Comparison of ENCODE assay signal across 11 mouse cellular contexts in the genomic region with DNA sequence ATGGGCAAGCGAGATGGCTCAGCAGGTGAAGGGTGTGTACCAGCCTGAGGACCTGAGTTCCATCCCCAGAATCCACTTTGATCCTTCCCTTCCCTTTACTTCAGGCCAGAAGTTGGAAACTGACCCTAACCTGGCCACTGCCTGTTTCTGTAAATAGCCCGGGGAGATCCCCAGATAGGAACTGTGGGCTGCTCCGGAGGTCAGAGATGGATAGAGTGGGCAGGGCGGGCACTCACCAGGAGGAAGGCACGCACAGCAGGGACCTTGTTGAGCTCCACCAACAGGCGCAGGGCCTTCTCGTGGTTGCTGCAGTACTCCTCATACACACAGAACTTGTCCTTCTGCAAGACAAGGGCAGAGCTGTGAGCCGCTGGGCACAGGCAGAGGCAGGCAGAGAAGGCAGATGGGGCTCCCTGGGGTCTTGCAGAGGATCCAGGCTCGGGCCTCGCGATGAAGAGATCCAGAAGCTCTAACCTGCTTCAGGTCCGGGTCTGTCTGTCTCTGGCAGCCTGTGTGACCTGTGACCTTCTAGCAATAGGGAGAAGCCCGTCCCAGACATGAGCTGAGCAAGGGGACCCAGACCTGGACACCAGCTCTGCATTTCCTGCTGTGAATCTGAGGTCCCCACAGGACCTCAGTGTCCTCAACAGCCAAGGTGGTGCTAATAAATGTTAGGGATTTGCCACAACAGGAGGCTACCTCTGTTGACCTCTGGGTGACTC.
A peak's percentile ranks its signal among the peaks of the same experiment; 100 is the strongest.
DNase-seq lines count a peak whose midpoint lies in the region; ATAC-seq and TF ChIP-seq lines count a peak whose summit lies in the region.
"Had no signal": no experiment of that assay in that cellular context is flagged by ENCODE, and none has a peak within 500 bp of the region (broad histone marks: within the 10 kb centered on the region; RNA-seq: fewer than 3 reads in every experiment).

No protein-coding gene starts in this region.

- H3K4me1 ChIP-seq in heart, embryonic 12.5 days (replicated peaks), result peaks cover 14% of the 10 kb centered on the region
- peaks cover 23% of the 10 kb centered on the region for H3K4me1 ChIP-seq in bone marrow macrophage, adult 2 months (ENCODE audit: control insufficient read depth, insufficient read depth, low read length)
- H3K4me1 ChIP-seq in embryonic facial prominence, embryonic 10.5 days, result peaks cover 27% of the 10 kb centered on the region

- H3K9ac ChIP-seq in heart, embryonic 12.5 days, result no peak overlapping the region

- no peak for TF ChIP-seq POLR2A in bone marrow macrophage, adult 2 months (IDR thresholded peaks at IDR 0.05; ENCODE audit: borderline replicate concordance, low read depth, low read length)

- H3K4me2 ChIP-seq in heart, embryonic 12.5 days, result no peak overlapping the region

- H3K27me3 ChIP-seq in heart, embryonic 12.5 days (replicated peaks), result no peaks in the 10 kb centered on the region
- H3K27me3 ChIP-seq in embryonic facial prominence, embryonic 10.5 days (replicated peaks; ENCODE audit: low read depth, poor library complexity, severe bottlenecking), result no peaks in the 10 kb centered on the region

- H3K27ac ChIP-seq in heart, embryonic 12.5 days (ENCODE audit: poor library complexity, severe bottlenecking), result 0 out of 2 replicates have a peak overlapping the region, but pooled peaks have one; percentile 11
- H3K27ac ChIP-seq in layer of hippocampus, adult 2 months, result peak overlapping the region; percentile 80
- peak overlapping the region; percentile 71 for H3K27ac ChIP-seq in bone marrow macrophage, adult 2 months (ENCODE audit: insufficient read depth, low read depth, low read length)
- peak overlapping the region; percentile 52; the same call in 1 of the 2 replicates for H3K27ac ChIP-seq in embryonic facial prominence, embryonic 10.5 days (replicated peaks)

- no peaks in the 10 kb centered on the region for H3K9me3 ChIP-seq in heart, embryonic 12.5 days (replicated peaks)
- peaks cover 4% of the 10 kb centered on the region; the same call in 1 of the 2 replicates for H3K9me3 ChIP-seq in embryonic facial prominence, embryonic 10.5 days

- no peak for DNase-seq in heart, postnatal 14 days
- DNase-seq in layer of hippocampus, adult 2 months (ENCODE audit: low spot score in 2 of 2), result no peak
- no peak for DNase-seq in layer of hippocampus, adult 9-11 months
- no peak for DNase-seq in embryonic facial prominence, embryonic 10.5 days (ENCODE audit: low spot score)
- DNase-seq in adrenal gland, postnatal 36 days, result no peak
- DNase-seq: cerebellum, adult 9-10 months; lung, postnatal 14 days; midbrain, embryonic 14.5 days; spleen, adult 18-20 months had no signal

- no peak overlapping the region for H3K4me3 ChIP-seq in heart, embryonic 12.5 days
- H3K4me3 ChIP-seq in layer of hippocampus, adult 2 months, result no peak overlapping the region
- H3K4me3 ChIP-seq in bone marrow macrophage, adult 2 months (ENCODE audit: insufficient read depth, low read length), result no peak overlapping the region
- no peak overlapping the region for H3K4me3 ChIP-seq in embryonic facial prominence, embryonic 10.5 days

- no peak for TF ChIP-seq CTCF in layer of hippocampus, adult 2 months (conservative IDR thresholded peaks at IDR 0.05)
- no peak for TF ChIP-seq CTCF in bone marrow macrophage, adult 2 months (IDR thresholded peaks at IDR 0.05; ENCODE audit: low read depth, low read length)

- intact Hi-C loops in heart, postnatal 14 days (cut with DNase I), result no loop called here

- WGBS in heart, embryonic 12.5 days, result 60% methylated on average over 13 of the region's 13 CpGs
- WGBS in embryonic facial prominence, embryonic 10.5 days, result 76% methylated on average over 13 of the region's 13 CpGs

- H3K36me3 ChIP-seq in heart, embryonic 12.5 days, result peaks cover 9% of the 10 kb centered on the region
- H3K36me3 ChIP-seq in embryonic facial prominence, embryonic 10.5 days (replicated peaks), result peaks cover 69% of the 10 kb centered on the region

- ATAC-seq in heart, embryonic 12.5 days (ENCODE audit: insufficient number of reproducible peaks, low FRiP score), result no peak

Comparison
In these comparisons a context has a peak if more than half of its experiments do, and no peak if none do; other contexts are left out.
1. H3K27ac ChIP-seq: peak in every context shown above with its lines; median percentile 80 in layer of hippocampus, adult 2 months; 71 in bone marrow macrophage, adult 2 months; 52 in embryonic facial prominence, embryonic 10.5 days; 11 in heart, embryonic 12.5 days.